Mouse (Mus musculus): ENCODE measurements at regions not wholly inside any gene's neighbourhood (a gene's known extent, or its start where the extent isn't known, plus 50 kb on each side); places are given as distances from the start of the nearest gene placed in this dataset.

- in situ Hi-C loops (cut with MboI, MseI) = no loop called here
Observed at GRCm38 (mm10) chr14:40561886-40562285, 331.2 kb downstream of the Sh2d4b start.

- in situ Hi-C loops (cut with MboI, MseI) = loop anchor here (10.0 kb wide), 1 partner anchor 492 kb away; no protein-coding TSS in a partner anchor
Observed at GRCm38 (mm10) chr14:40546421-40546820, 346.6 kb downstream of the Sh2d4b start.

- in situ Hi-C loops (cut with MboI, MseI) = no loop called here
Observed at GRCm38 (mm10) chr14:40533031-40533430, 360.0 kb downstream of the Sh2d4b start.

- in situ Hi-C loops (cut with MboI, MseI) = no loop called here
Observed at GRCm38 (mm10) chr14:40514679-40515078, 378.4 kb downstream of the Sh2d4b start.

Measured in T-helper 1 cell (primary cell).